Mouse (Mus musculus) liver, postnatal 0 days (tissue): ENCODE results near the gene Dalrd3. TPM values are rescaled to one million over a fixed set of nuclear protein-coding genes. Genes with fewer than 3 reads are reported as not detected.
A peak's percentile ranks its signal among the peaks of the same experiment; 100 is the strongest.

Source experiments
- ATAC-seq: fragments of 200-750 bp; cut with Nextera tagmentation; 2 replicates; pipeline ENCODE4 v1.8.0; 2017; ENCODE audit warnings: mild to moderate bottlenecking, moderate library complexity
- DNase-seq: peaks from one replicate; pipeline ENCODE4 v3.0.0-alpha.2; 2016
- H3K27ac ChIP-seq: fragments of 300-500 bp; sonication (generic); 2 replicates; pipeline ENCODE4 v1.5.1; 2014; ENCODE audit warnings: antibody characterized with exemption, moderate library complexity, mild to moderate bottlenecking, low read depth
- H3K27me3 ChIP-seq: fragments of 300-500 bp; sonication (generic); 2 replicates; pipeline ENCODE4 v1.6.1; 2014; ENCODE audit warnings: low read length, control low read depth, mixed read lengths; ENCODE audit not compliant: insufficient read depth
- H3K36me3 ChIP-seq: fragments of 300-500 bp; sonication (generic); replicated peaks from 2 replicates; pipeline ENCODE4 v1.6.1; 2014; ENCODE audit warnings: mild to moderate bottlenecking, control low read depth, low read length, moderate library complexity, mixed read lengths; ENCODE audit not compliant: insufficient read depth
- H3K4me1 ChIP-seq: fragments of 300-500 bp; sonication (generic); 2 replicates; pipeline ENCODE4 v1.6.1; 2014; ENCODE audit warnings: antibody characterized with exemption, mild to moderate bottlenecking, control low read depth; ENCODE audit not compliant: insufficient read depth
- H3K4me2 ChIP-seq: fragments of 300-500 bp; sonication (generic); 2 replicates; pipeline ENCODE4 v1.6.1; 2014; ENCODE audit warnings: low read depth, mild to moderate bottlenecking, low read length, moderate library complexity, mixed read lengths
- H3K4me3 ChIP-seq: fragments of 300-500 bp; sonication (generic); 2 replicates; pipeline ENCODE4 v1.5.1; 2014; ENCODE audit warnings: low read depth, low read length
- H3K9ac ChIP-seq: fragments of 300-500 bp; sonication (generic); replicated peaks from 2 replicates; pipeline ENCODE4 v1.6.1; 2014; ENCODE audit warnings: mild to moderate bottlenecking, moderate library complexity
- H3K9me3 ChIP-seq: fragments of 300-500 bp; sonication (generic); 2 replicates; pipeline ENCODE4 v1.6.1; 2016; ENCODE audit warnings: mild to moderate bottlenecking, control low read depth, low read length, mixed read lengths
- CTCF ChIP-seq: sonication (generic); IDR thresholded peaks from 2 replicates; pipeline ENCODE4 v1.5.1; 2016; ENCODE audit warnings: antibody characterized with exemption, low read depth
- EP300 ChIP-seq: IDR thresholded peaks from 2 replicates; pipeline ENCODE4 v1.6.1; 2016; ENCODE audit warnings: antibody characterized with exemption, low read depth, mild to moderate bottlenecking
- WGBS: fragments of 180-500 bp; shearing (Covaris S2); extraction: QIAGEN DNeasy Blood & Tissue Kit; methylation state at CpG from one replicate; pipeline ENCODE4 v1.1.7; 2014; ENCODE audit not compliant: insufficient replicate concordance; 5-methylcytosine and 5-hydroxymethylcytosine counted together
- polyA plus RNA-seq: library from polyadenylated mRNA; unstranded; fragments of >200 nt; fragmentation: Nextera tagmentation; extraction: Ambion mirVana; gene quantifications from 2 replicates; pipeline ENCODE4 v1.2.1, GENCODE M21; 2015

Gene Dalrd3
- polyA plus RNA-seq: 18.8 and 20.2 TPM in 2 replicates

DNA sequence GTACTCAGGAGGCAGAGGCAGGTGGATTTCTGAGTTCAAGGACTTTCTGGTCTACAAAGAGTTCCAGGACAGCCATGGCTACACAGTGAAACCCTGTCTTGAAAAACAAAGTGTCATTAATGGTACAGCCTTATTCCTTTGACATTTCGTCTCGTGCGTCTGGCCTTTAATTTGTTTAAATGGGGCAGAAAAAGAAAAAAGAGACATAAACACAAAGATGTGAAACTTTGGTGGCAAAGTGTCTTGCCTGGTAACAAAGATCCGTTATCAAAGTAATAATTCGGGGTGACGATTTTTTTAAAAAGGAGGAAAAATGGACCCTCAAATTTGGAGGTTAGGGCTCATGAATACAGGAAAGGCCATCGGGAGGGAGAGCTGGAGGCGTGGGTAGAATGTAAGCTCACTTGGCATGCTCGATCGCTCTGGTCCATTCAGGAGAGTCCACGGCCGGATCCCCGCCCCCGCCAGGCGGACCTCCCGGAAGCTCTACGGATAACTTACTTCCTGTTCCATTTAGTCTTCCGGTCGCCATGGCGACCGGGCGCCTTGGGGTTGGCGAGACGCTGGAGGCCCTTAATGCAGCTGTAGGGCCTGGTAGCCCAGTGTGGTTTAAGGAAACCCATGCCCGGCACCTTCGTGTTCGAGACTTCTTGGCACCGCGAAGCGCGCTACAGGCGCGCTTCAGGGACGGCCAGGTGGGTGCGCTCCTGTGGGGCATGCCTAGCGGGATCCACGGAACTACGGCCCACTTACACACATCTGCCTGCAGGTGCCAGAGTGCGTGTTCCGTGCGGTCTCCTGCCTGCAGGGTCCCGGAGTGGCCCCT lies at the start of gene Dalrd3:
Dalrd3 (plus strand) TSS at position 506 of the 826 bp plus-strand sequence.
- DNase-seq (peak; percentile 92), ATAC-seq (peak; percentile 49)
- peak within 1 kb of the TSS; percentile 81 for H3K4me3 ChIP-seq
- H3K27me3 ChIP-seq: no peaks in the 10 kb centered on the region
- WGBS: 5% methylated on average over 42 of the region's 42 CpGs
- H3K4me1 ChIP-seq: peaks cover 33% of the 10 kb centered on the region
- H3K9ac ChIP-seq: peak within 1 kb of the TSS; percentile 62
- TF ChIP-seq CTCF: no peak
- no peak for TF ChIP-seq EP300
- H3K4me2 ChIP-seq: peak within 1 kb of the TSS; percentile 100
- peak within 1 kb of the TSS; percentile 97 for H3K27ac ChIP-seq
- H3K9me3 ChIP-seq: no peaks in the 10 kb centered on the region
- peaks cover 29% of the 10 kb centered on the region for H3K36me3 ChIP-seq

DNA sequence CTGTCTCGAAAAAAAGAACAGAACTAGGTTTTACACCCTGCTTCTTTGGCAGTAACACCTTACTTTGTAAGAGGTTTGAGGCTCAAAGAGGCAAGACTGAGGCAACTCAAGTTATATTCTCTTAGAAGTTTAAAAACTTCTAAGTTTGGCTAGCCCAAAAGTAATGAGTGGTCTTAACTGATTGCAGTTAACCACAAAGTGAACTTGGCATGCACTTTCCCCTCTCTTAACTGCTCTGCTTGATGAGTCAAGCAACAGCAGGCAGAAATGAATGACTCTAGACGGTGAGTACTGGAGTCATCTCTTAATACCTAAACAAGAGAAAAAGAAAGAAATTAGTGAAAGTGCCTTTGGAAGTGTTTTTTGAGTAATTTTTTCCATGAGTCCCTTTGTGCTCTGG lies 48.1 kb upstream of the Dalrd3 start:
- Histone ChIP-seq H3K27ac (no peak overlapping the region), H3K4me3 (no peak overlapping the region), H3K4me2 (no peak overlapping the region), H3K9ac (no peak overlapping the region), H3K4me1 (peaks cover 14% of the 10 kb centered on the region; the same call in 1 of the 2 replicates), H3K36me3 (peaks cover 19% of the 10 kb centered on the region), H3K27me3 (no peaks in the 10 kb centered on the region), H3K9me3 (no peaks in the 10 kb centered on the region)
- no peak for TF ChIP-seq CTCF
- no peak for TF ChIP-seq EP300
- no peak for ATAC-seq
- WGBS: 71% methylated on average over 2 of the region's 2 CpGs
- DNase-seq: no peak

DNA sequence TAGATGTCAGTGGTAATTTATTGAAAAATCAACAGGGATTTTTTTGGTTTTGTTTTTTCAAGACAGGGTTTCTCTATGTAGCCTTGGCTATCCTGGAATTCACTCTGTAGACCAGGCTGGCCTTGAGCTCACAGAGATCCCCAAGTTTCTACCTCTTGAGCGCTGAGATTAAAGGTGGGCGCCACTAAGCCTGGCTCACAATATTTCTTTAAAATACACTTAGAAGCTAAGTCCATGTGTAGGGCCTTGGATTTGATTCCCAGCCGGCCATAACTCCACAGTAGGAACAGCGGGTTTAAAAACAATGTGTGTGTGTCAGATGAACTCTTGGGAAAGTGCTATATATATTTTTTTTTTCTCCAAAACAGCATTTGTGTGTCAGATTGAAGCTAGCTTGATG lies 46.3 kb upstream of the Dalrd3 start:
- Histone ChIP-seq H3K27me3 (no peaks in the 10 kb centered on the region), H3K4me1 (peaks cover 14% of the 10 kb centered on the region; the same call in 1 of the 2 replicates), H3K9ac (no peak overlapping the region), H3K4me3 (no peak overlapping the region), H3K4me2 (no peak overlapping the region), H3K36me3 (peaks cover 25% of the 10 kb centered on the region), H3K27ac (no peak overlapping the region), H3K9me3 (no peaks in the 10 kb centered on the region)
- DNase-seq (no peak), ATAC-seq (no peak)
- 96% methylated on average over 4 of the region's 4 CpGs for WGBS
- TF ChIP-seq EP300: no peak

DNA sequence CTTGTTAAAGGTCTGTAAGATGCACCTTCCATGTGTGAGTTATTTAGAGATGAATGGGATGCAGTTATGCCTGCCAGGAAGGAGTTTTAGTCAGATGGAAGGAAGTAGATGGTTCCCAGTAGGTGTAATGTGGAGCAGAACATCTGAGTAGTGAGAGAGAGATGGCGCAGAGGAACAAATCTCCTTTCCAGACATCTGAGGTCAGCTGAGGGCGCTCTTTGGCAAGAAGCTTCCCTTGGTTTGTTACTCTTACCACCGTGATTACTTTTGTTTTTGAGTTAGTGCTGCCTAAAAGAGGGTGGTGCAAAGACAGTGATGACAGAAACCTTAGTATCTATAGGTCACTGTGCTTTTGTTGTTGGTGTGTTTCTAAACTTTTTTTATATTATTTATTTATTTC lies 44.3 kb upstream of the Dalrd3 start:
- WGBS: 77% methylated on average over 3 of the region's 3 CpGs
- H3K9me3 ChIP-seq: no peaks in the 10 kb centered on the region
- H3K27ac ChIP-seq: no peak overlapping the region
- 0 out of 2 replicates have a peak, but pooled peaks cover 4% of the 10 kb centered on the region for H3K4me1 ChIP-seq
- ATAC-seq (no peak), DNase-seq (no peak)
- H3K27me3 ChIP-seq: no peaks in the 10 kb centered on the region
- H3K4me3 ChIP-seq: no peak overlapping the region
- H3K4me2 ChIP-seq: no peak overlapping the region
- H3K36me3 ChIP-seq: peaks cover 35% of the 10 kb centered on the region
- no peak overlapping the region for H3K9ac ChIP-seq
- TF ChIP-seq CTCF: 0 out of 2 replicates have a peak, but pooled peaks have one; percentile 3
- no peak for TF ChIP-seq EP300

DNA sequence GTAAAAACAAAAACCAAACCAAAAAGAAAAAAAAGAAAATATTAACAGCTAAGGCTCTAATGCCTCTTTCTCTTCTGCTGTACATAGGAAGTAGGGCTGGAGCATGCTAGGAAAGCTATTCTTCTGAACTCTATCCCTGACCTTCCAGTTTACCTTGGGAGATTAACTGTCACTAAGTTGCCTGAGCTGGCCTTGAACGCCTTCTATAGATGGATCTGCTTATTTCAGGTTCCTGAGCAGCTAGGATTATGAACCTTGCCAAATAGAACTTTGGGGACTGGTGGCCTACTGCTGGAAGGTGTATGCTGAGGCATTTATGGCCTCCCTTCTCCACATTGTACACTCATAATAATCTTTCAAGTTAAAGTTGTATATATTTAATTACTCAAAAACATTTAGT lies 38.7 kb upstream of the Dalrd3 start:
- ATAC-seq (no peak), DNase-seq (no peak)
- no peaks in the 10 kb centered on the region for H3K4me1 ChIP-seq
- H3K27ac ChIP-seq: no peak overlapping the region
- H3K36me3 ChIP-seq: peaks cover 69% of the 10 kb centered on the region
- no peaks in the 10 kb centered on the region for H3K9me3 ChIP-seq
- no peak overlapping the region for H3K4me2 ChIP-seq
- no peak for TF ChIP-seq CTCF
- TF ChIP-seq EP300: no peak
- H3K9ac ChIP-seq: no peak overlapping the region
- 76% methylated on average over 1 of the region's 1 CpGs for WGBS
- no peaks in the 10 kb centered on the region for H3K27me3 ChIP-seq
- no peak overlapping the region for H3K4me3 ChIP-seq

DNA sequence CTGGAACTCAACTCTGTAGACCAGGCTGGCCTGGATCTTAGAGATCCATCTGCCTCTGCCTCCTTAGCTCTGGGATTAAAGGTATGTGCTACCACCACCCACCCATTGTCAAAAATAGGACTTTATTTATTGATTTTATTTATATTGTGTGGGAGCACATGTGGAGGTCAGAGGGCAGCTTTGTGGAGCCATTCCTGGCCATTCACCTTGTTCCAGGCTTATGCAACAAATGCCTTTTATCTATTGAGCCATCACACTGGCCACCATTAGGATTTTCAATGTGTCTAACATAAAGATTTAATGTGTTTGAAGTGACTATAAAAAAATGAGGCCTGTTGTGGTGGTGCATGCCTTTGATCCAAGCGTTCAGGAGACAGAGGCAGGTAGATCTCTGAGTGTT lies 38.2 kb upstream of the Dalrd3 start:
- peaks cover 72% of the 10 kb centered on the region for H3K36me3 ChIP-seq
- 87% methylated on average over 1 of the region's 1 CpGs for WGBS

More for the DNA sequence above, 38.2 kb upstream of the Dalrd3 start:
- no peaks in the 10 kb centered on the region for H3K9me3 ChIP-seq
- H3K27ac ChIP-seq: no peak overlapping the region
- H3K27me3 ChIP-seq: no peaks in the 10 kb centered on the region
- H3K9ac ChIP-seq: no peak overlapping the region
- no peaks in the 10 kb centered on the region for H3K4me1 ChIP-seq
- DNase-seq: no peak
- H3K4me3 ChIP-seq: no peak overlapping the region
- TF ChIP-seq CTCF (no peak), EP300 (no peak)
- no peak for ATAC-seq
- no peak overlapping the region for H3K4me2 ChIP-seq
